Comparison of ENCODE assay signal across 24 mouse cellular contexts in genomic region chr5:137210689-137211088, GRCm38 (mm10). TPM values are rescaled to one million over a fixed set of nuclear protein-coding genes. Genes with fewer than 3 reads are reported as not detected.
DNase-seq lines count a peak whose midpoint lies in the region; ATAC-seq and TF ChIP-seq lines count a peak whose summit lies in the region.
"Had no signal": no experiment of that assay in that cellular context is flagged by ENCODE, and none has a peak within 500 bp of the region (broad histone marks: within the 10 kb centered on the region; RNA-seq: fewer than 3 reads in every experiment).

No protein-coding gene starts in this region.

- no peaks in the 10 kb centered on the region for H3K9me3 ChIP-seq in embryonic facial prominence, embryonic 15.5 days (replicated peaks)
- no peaks in the 10 kb centered on the region for H3K9me3 ChIP-seq in embryonic facial prominence, embryonic 10.5 days
- no peaks in the 10 kb centered on the region for H3K9me3 ChIP-seq in stomach, embryonic 16.5 days (replicated peaks; ENCODE audit: control insufficient read depth, low read length)
- H3K9me3 ChIP-seq in stomach, postnatal 0 days (ENCODE audit: control insufficient read depth, low read length), result no peaks in the 10 kb centered on the region
- H3K9me3 ChIP-seq in intestine, embryonic 16.5 days (ENCODE audit: control insufficient read depth, low read length), result no peaks in the 10 kb centered on the region
- H3K9me3 ChIP-seq: embryonic facial prominence, embryonic 13.5 days; forebrain, embryonic 10.5 days; heart, embryonic 10.5 days; hindbrain, embryonic 10.5 days; hindbrain, embryonic 15.5 days had no signal

- no peaks in the 10 kb centered on the region for H3K27me3 ChIP-seq in embryonic facial prominence, embryonic 15.5 days
- no peaks in the 10 kb centered on the region for H3K27me3 ChIP-seq in embryonic facial prominence, embryonic 10.5 days (replicated peaks; ENCODE audit: low read depth, poor library complexity, severe bottlenecking)
- H3K27me3 ChIP-seq in stomach, embryonic 16.5 days (ENCODE audit: control insufficient read depth, insufficient read depth, low read length), result no peaks in the 10 kb centered on the region
- no peaks in the 10 kb centered on the region for H3K27me3 ChIP-seq in stomach, postnatal 0 days (ENCODE audit: control insufficient read depth, insufficient read depth, low read length)
- H3K27me3 ChIP-seq in intestine, embryonic 16.5 days (replicated peaks; ENCODE audit: control insufficient read depth, insufficient read depth, low read length), result no peaks in the 10 kb centered on the region
- H3K27me3 ChIP-seq: hindbrain, embryonic 15.5 days had no signal

- no peak for TF ChIP-seq CTCF in stomach, postnatal 0 days (IDR thresholded peaks at IDR 0.05; ENCODE audit: low read depth)

- WGBS in embryonic facial prominence, embryonic 15.5 days, result 63% methylated on average over 8 of the region's 8 CpGs
- 68% methylated on average over 8 of the region's 8 CpGs for WGBS in embryonic facial prominence, embryonic 10.5 days
- 62% methylated on average over 8 of the region's 8 CpGs for WGBS in stomach, embryonic 16.5 days
- 65% methylated on average over 8 of the region's 8 CpGs for WGBS in stomach, postnatal 0 days
- WGBS in intestine, embryonic 16.5 days, result 58% methylated on average over 8 of the region's 8 CpGs

- H3K36me3 ChIP-seq in embryonic facial prominence, embryonic 15.5 days, result no peaks in the 10 kb centered on the region
- H3K36me3 ChIP-seq in embryonic facial prominence, embryonic 10.5 days (replicated peaks), result no peaks in the 10 kb centered on the region
- no peaks in the 10 kb centered on the region for H3K36me3 ChIP-seq in stomach, embryonic 16.5 days (ENCODE audit: control insufficient read depth, insufficient read depth, low read length)
- no peaks in the 10 kb centered on the region for H3K36me3 ChIP-seq in stomach, postnatal 0 days (ENCODE audit: control insufficient read depth, insufficient read depth, low read length)
- no peaks in the 10 kb centered on the region for H3K36me3 ChIP-seq in intestine, embryonic 16.5 days (ENCODE audit: control insufficient read depth, insufficient read depth, low read length)
- H3K36me3 ChIP-seq: embryonic facial prominence, embryonic 13.5 days; forebrain, embryonic 10.5 days; heart, embryonic 10.5 days; hindbrain, embryonic 10.5 days; hindbrain, embryonic 15.5 days had no signal

- no peak overlapping the region for H3K27ac ChIP-seq in embryonic facial prominence, embryonic 15.5 days (replicated peaks)
- H3K27ac ChIP-seq in embryonic facial prominence, embryonic 10.5 days (replicated peaks), result no peak overlapping the region
- no peak overlapping the region for H3K27ac ChIP-seq in stomach, embryonic 16.5 days (ENCODE audit: low read length)
- H3K27ac ChIP-seq in stomach, postnatal 0 days (replicated peaks), result no peak overlapping the region
- H3K27ac ChIP-seq in intestine, embryonic 16.5 days (ENCODE audit: low read length), result peak overlapping the region; percentile 68
- H3K27ac ChIP-seq: embryonic facial prominence, embryonic 13.5 days; forebrain, embryonic 10.5 days; gastrocnemius, adult 2 months; heart, embryonic 10.5 days; hindbrain, embryonic 10.5 days; hindbrain, embryonic 15.5 days had no signal

- ATAC-seq in embryonic facial prominence, embryonic 15.5 days (ENCODE audit: insufficient number of reproducible peaks, low FRiP score, low TSS enrichment, low read depth), result peak; percentile 60; the same call in 1 of the 2 replicates
- ATAC-seq in stomach, embryonic 16.5 days (ENCODE audit: insufficient read depth, low FRiP score), result 0 out of 2 replicates have a peak, but pooled peaks have one; percentile 13
- ATAC-seq in stomach, postnatal 0 days (ENCODE audit: low FRiP score, low TSS enrichment), result no peak
- ATAC-seq in intestine, embryonic 16.5 days, result peak; percentile 83
- ATAC-seq: CD4-positive, CD25-positive, alpha-beta regulatory T cell, adult 4 months; forebrain, embryonic 14.5 days; Patski had no signal

- TF ChIP-seq EP300 in stomach, postnatal 0 days (optimal IDR thresholded peaks at IDR 0.05), result no peak

- no peak overlapping the region for H3K9ac ChIP-seq in embryonic facial prominence, embryonic 15.5 days
- H3K9ac ChIP-seq in stomach, embryonic 16.5 days (ENCODE audit: low read length), result no peak overlapping the region
- H3K9ac ChIP-seq in stomach, postnatal 0 days (ENCODE audit: low read length), result no peak overlapping the region
- no peak overlapping the region for H3K9ac ChIP-seq in intestine, embryonic 16.5 days (ENCODE audit: low read depth, low read length)
- H3K9ac ChIP-seq: embryonic facial prominence, embryonic 13.5 days; hindbrain, embryonic 15.5 days had no signal

- no peaks in the 10 kb centered on the region for H3K4me1 ChIP-seq in embryonic facial prominence, embryonic 15.5 days
- H3K4me1 ChIP-seq in embryonic facial prominence, embryonic 10.5 days, result no peaks in the 10 kb centered on the region
- no peaks in the 10 kb centered on the region for H3K4me1 ChIP-seq in stomach, embryonic 16.5 days (ENCODE audit: control insufficient read depth, insufficient read depth, low read length)
- no peaks in the 10 kb centered on the region for H3K4me1 ChIP-seq in stomach, postnatal 0 days (replicated peaks; ENCODE audit: control insufficient read depth, insufficient read depth)
- no peaks in the 10 kb centered on the region for H3K4me1 ChIP-seq in intestine, embryonic 16.5 days (ENCODE audit: control insufficient read depth, insufficient read depth, low read length)
- H3K4me1 ChIP-seq: embryonic facial prominence, embryonic 13.5 days; hindbrain, embryonic 15.5 days had no signal

- no peak overlapping the region for H3K4me3 ChIP-seq in embryonic facial prominence, embryonic 15.5 days (replicated peaks)
- no peak overlapping the region for H3K4me3 ChIP-seq in embryonic facial prominence, embryonic 10.5 days
- no peak overlapping the region for H3K4me3 ChIP-seq in stomach, embryonic 16.5 days (replicated peaks; ENCODE audit: low read length)
- H3K4me3 ChIP-seq in stomach, postnatal 0 days (ENCODE audit: low read depth, low read length), result no peak overlapping the region
- peak overlapping the region; percentile 9 for H3K4me3 ChIP-seq in intestine, embryonic 16.5 days (ENCODE audit: low read length)
- H3K4me3 ChIP-seq: embryonic facial prominence, embryonic 13.5 days; erythroblast, embryonic 14.5 days; forebrain, embryonic 10.5 days; gastrocnemius, adult 2 months; heart, embryonic 10.5 days; hindbrain, embryonic 10.5 days; hindbrain, embryonic 15.5 days had no signal

- no peak for DNase-seq in embryonic facial prominence, embryonic 10.5 days (ENCODE audit: low spot score)
- no peak for DNase-seq in stomach, postnatal 0 days (ENCODE audit: low spot score)
- no peak for DNase-seq in kidney, adult 11 months
- no peak for DNase-seq in adrenal gland, postnatal 10 days
- DNase-seq: adrenal gland, adult 8-10 months; B cell, adult 2 months; cerebellum, adult 11 months; cerebellum, adult 8-10 months; cerebellum, postnatal 14 days; gastrocnemius, adult 2 months; gastrocnemius, postnatal 25 days; kidney, adult 8-10 months had no signal

- no peak overlapping the region for H3K4me2 ChIP-seq in embryonic facial prominence, embryonic 15.5 days (replicated peaks)
- H3K4me2 ChIP-seq in stomach, embryonic 16.5 days (ENCODE audit: low read depth, low read length), result no peak overlapping the region
- no peak overlapping the region for H3K4me2 ChIP-seq in stomach, postnatal 0 days (replicated peaks; ENCODE audit: low read depth)
- peak overlapping the region; percentile 25; the same call in 1 of the 2 replicates for H3K4me2 ChIP-seq in intestine, embryonic 16.5 days (ENCODE audit: low read depth, low read length)
- H3K4me2 ChIP-seq: embryonic facial prominence, embryonic 13.5 days; hindbrain, embryonic 15.5 days had no signal

RNA-seq across cellular contexts. Expression of gene Muc3a, which starts 1.5 kb away (rescaled TPM):
- 0.17 and 0.28 TPM in 2 replicates for polyA plus RNA-seq in embryonic facial prominence, embryonic 15.5 days (2015; fragmentation: Nextera tagmentation; extraction: Ambion mirVana)
- not detected in 2 replicates for polyA plus RNA-seq in embryonic facial prominence, embryonic 10.5 days (2016; fragmentation: Nextera tagmentation; extraction: Ambion mirVana)
- polyA plus RNA-seq in stomach, embryonic 16.5 days (2015; fragmentation: Nextera tagmentation; extraction: Ambion mirVana), result 1.1 TPM in 2 replicates
- polyA plus RNA-seq in stomach, postnatal 0 days (2015; fragmentation: Nextera tagmentation; extraction: Ambion mirVana), result 0.05 and 0.10 TPM in 2 replicates
- polyA plus RNA-seq in intestine, embryonic 16.5 days (2015; fragmentation: Nextera tagmentation; extraction: Ambion mirVana), result 25.3 and 31.7 TPM in 2 replicates
- total RNA-seq in adrenal gland, postnatal 10 days (2021), result under 1 TPM; 0.24 to 0.51 TPM
- polyA plus RNA-seq: embryonic facial prominence, embryonic 13.5 days; erythroblast, embryonic 14.5 days; forebrain, embryonic 10.5 days; Patski had no signal

Comparison
In these comparisons a context has a peak if more than half of its experiments do, and no peak if none do; other contexts are left out.
1. RNA of gene Muc3a, which starts 1.5 kb away (polyA plus RNA-seq): 25.3 to 31.7 TPM in intestine, embryonic 16.5 days; 1.1 TPM in stomach, embryonic 16.5 days, 0.17 to 0.28 TPM in embryonic facial prominence, embryonic 15.5 days, 0.05 to 0.10 TPM in stomach, postnatal 0 days and not detected in embryonic facial prominence, embryonic 10.5 days; every median in the first group is over 10 times any median in the second.